Mouse (Mus musculus) thymus, postnatal 0 days (tissue): Measurements from ENCODE around the gene Hist1h3b. TPM values are rescaled to one million over a fixed set of nuclear protein-coding genes. Genes with fewer than 3 reads are reported as not detected.
"Not testable (repeated sequence)": the region's sequence is repeated elsewhere in the genome, so short reads cannot be mapped to it uniquely, and the experiment has no call there.

ENCODE experiments used
- DNase-seq: peaks from one replicate; pipeline ENCODE4 v3.0.0-alpha.2; 2015; ENCODE audit warnings: low spot score
- polyA plus RNA-seq: library from polyadenylated mRNA; unstranded; fragments of >200 nt; fragmentation: Nextera tagmentation; extraction: Ambion mirVana; gene quantifications from 2 replicates; pipeline ENCODE4 v1.2.1, GENCODE M21; 2015

Hist1h3b gene
- polyA plus RNA-seq, 1 experiment from 2014 or later: 78.0 TPM

DNA sequence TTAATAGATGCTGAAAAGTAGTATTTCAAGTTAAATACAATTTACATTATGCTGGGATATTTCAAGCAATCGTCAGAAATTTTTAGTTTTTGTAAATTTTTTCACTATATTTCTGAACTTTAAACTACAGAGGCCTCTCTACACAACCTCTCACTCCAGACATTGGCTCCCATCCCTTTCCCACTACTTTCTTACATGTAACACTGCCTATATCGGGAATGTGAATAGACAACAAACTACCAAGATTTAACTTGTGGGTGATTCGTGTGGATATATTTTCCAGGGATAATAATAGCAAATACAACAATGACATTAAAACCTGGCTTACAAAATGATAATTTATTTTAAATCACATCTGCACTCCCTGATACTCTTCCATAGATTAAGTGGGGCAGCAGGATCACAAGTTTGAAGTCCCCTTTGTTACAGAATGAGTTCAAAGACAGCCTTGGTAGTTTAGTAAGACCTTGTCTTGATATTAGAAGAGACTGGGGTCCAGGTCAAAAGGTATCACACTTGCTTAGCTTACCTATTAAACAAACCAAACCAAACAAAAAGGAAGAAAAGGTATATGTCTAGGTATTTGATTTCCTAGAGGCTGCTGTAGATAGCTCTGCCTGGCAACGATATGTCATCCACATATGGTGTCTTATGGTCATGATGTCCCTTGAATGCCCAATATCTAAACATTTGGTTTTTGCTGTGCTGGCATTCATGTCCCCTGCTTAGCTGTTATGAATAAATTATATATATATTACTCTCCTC, 1.4 kb downstream of the Hist1h3b start:
- peak; percentile 4 for DNase-seq

DNA sequence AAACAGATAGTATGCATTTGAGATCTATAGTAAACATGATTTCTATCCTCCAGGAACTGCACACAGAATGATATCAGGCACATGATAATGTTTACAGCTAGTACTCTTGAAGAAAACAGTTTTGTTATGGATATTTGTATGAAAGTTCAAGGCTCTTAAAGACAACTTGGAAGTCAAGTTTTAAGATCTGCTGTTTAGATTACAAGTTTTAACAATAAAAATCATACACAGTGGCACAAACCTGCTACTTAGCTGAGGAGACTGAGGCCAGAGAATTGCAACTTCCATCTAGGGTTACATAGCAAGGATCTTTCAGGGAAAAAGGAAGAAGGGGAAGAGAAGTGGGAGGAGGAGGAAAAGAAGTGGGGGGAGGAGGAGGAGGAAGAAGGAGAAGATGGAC, 2.9 kb downstream of the Hist1h3b start:
- no peak for DNase-seq

DNA sequence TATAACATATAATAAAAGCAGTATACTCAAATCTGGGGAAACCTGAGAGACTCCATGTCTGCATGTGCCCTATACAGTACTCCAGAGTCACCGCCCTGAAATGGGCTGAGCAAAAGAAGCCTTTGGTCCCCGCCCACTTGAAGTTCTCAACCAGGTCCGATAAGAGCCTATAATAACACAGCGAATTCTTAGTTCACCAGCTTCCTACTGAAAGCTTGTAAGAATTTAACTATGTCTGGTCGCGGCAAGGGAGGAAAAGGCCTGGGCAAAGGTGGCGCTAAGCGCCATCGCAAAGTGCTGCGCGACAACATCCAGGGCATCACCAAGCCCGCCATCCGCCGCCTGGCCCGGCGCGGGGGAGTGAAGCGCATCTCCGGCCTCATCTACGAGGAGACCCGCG, 4.7 kb downstream of the Hist1h3b start, which contains the start of gene Hist1h4b:
Gene Hist1h4b, plus strand, starts transcription at position 224 of the 400 bp plus-strand sequence.
- peak; percentile 95 for DNase-seq

DNA sequence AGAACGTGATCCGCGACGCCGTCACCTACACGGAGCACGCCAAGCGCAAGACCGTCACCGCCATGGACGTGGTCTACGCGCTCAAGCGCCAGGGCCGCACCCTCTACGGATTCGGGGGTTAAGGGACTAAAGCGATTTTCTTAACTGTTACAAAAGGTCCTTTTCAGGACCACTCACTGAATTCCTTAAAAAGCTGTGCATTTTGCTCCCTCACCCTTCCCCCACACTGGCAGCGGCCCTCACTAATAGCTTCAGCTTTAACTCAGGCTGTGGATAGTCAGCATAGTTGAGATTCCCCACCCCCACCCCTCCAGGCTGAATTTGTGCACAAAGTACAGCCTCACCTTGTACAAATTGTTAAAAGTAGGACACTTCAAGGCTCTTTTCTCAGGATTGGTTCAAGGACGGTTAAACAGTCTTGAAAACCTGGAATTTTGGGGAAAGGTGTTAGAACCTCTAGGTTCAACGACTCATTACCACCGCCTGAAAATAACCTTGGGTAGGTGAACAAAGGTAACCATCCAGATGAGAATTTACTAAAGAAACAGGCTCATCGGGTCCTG, 5.2 kb downstream of the Hist1h3b start:
- DNase-seq: peak; percentile 50

DNA sequence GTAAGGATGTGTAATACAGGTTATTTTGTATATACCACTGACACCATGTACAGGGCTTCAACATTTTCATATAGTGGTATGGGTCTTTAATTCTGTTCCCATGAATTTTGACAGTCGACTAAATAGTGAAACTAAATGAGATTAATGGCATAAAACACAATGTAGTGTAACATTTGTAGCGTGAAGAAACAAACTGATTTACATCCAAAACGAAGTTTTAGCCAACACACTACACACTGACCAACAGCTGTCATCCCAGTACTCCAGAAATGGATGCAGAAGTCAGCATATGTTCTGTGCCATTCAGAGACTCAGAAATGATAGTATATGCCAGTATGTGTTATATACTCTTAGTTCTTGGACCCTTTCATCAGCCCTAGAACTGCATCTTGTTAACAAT, 5.9 kb downstream of the Hist1h3b start:
- no peak for DNase-seq

DNA sequence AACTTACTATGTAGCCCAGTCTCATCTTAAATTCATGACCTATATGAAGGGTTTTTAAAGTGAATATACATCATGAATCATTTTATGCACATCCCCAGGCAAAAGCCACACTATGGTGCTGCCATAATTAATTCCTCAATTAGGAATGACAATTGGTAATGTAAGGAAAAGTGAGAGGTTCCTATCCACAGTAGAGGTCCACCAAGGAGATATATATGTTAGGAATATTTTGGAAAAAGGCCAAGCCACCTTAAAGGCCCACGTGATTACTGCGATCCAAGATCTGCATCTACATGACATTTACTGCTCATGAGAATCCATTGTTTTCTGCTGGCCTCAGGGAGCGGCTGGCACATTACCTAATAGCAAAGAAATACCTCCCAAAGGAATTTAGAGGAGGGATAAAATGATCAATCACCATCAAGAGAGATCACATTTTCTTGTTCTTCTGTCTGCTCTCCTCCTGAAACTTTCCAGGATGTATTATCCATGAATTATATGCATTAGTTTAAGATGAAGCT, 7.2 kb downstream of the Hist1h3b start:
- no peak for DNase-seq

DNA sequence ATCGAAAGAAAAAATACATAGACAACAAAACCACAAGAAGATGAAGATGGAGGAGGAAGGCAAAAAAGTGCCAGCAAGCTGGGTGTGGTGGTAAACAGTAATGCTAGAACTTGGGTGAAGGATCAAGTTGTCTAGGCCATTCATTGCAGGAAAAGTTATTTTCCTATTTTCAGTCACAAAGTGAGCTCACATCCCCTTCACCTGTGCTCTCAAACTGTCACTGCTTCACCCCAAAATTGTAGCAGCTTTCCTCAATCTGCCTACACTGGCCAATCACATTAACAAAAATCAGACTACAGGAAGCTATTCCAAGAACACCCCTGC, 7.8 kb downstream of the Hist1h3b start:
- no peak for DNase-seq

DNA sequence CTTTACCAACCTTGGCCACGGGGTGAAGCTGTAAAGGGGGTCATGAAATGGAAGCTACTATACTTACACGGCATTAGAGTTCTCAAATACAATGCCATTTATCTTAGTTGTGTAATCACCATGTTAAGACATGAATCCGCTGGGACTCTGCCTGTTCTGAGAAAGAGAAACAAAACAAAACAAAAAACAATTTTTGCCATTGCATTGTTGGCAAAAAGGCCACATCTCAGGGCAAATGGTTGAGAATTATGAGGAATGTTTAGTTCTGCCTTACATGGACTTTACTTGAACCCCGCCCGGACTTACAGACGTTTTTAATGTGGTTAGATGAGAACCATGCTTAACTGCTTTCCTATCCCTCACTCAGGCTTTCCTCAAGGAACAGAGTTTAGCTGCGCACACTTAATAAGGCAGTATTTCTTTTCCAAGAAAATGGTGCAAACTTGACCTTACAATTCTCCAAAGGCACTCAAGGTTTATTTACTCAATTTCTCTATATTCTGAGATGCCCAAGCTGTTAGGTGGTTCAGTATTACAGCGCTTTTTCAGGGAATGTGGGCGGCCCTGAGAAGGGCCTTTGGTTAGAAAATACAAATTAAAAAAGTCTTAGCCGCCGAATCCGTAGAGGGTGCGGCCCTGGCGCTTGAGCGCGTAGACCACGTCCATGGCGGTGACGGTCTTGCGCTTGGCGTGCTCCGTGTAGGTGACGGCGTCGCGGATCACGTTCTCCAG, 8.3 kb downstream of the Hist1h3b start:
- peak; percentile 82 for DNase-seq

DNA sequence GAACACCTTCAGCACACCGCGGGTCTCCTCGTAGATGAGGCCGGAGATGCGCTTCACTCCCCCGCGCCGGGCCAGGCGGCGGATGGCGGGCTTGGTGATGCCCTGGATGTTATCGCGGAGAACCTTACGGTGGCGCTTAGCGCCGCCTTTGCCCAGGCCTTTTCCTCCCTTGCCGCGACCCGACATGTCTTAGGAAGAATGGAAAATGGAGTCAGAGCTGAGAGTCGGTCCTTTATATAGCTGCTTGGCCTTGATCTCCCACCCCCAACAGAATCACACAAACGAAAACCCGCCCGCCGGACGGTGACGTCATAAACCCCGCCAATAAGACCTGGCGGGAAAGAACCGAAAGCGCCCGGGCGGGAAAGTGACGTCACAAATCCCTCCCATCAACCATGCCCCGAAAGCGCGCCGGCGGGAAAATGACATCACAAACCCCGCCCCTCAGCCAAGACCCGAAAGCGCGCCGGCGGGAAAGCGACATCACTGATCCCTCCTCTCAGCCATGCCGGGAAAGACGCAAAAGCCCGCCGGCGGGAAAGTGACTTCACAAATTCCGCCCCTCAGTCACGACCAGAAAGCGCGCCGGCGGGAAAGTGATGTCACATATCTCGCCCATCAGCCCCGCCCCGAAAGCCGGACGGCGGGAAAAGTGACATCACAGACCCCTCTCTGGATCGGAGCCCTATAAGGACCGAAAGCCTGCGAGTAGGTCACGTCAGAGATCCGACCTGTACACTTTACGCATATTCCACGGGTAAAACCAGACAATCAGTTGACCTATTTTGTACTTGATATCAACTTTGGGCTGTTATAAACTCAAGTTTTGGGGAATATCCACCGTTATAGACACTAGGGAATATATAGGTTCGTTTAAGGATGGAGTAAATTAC, 9.2 kb downstream of the Hist1h3b start, which contains the start of gene Hist1h4a:
Gene Hist1h4a, minus strand, starts transcription at position 259 of the 893 bp plus-strand sequence.
- peak; percentile 99 for DNase-seq

DNA sequence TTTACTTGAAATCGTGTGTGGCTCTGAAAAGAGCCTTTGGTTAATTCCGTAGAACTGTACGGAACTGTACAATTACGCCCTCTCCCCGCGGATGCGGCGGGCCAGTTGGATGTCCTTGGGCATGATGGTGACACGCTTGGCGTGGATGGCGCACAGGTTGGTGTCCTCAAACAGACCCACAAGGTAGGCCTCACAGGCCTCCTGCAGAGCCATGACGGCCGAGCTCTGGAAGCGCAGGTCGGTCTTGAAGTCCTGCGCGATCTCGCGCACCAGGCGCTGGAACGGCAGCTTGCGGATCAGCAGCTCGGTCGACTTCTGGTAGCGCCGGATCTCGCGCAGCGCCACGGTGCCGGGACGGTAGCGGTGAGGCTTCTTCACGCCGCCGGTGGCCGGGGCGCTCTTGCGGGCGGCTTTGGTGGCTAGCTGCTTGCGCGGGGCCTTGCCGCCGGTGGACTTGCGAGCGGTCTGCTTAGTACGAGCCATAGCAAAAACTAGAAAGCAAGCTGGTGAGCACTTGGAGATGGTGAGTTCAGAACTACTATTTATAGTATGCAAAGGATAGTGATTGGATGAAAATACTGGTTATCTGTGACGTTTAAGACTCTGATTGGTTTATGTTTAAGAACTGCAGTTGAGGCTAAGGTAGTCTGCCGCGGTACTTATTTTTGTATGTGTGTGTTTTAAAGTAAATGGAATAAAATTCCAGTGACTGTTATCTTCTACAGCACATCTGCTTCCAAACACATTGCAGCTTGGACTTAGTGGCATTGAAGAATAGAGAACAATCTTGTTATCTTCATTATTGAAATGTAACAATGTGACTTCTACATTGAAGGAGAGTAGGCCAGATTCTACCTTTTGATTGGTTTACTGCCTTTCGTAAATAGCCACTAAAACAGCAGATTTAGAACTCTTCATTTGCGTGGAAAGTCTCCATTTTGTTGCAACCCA, 10.1 kb downstream of the Hist1h3b start, which contains the start of gene Hist1h3a:
Gene Hist1h3a, minus strand, starts transcription at position 516 of the 951 bp plus-strand sequence.
- DNase-seq: peak; percentile 91

DNA sequence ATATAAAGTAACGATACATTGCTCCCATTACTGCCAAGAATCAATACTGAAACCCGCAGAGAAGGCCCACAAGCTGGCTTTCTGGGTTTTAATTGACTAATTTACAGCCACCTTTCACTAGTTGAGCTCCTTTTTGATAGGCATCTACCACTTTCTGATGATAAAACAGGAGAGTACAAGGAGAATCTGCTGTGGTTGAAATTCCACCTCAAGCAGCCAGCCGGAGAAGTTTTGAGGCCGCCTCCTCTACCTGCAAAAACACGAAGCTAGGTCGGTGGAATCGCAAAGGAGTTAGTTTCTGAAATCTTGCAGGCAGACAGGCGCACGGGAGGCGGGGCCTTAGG, 11.1 kb downstream of the Hist1h3b start:
- DNase-seq: no peak

DNA sequence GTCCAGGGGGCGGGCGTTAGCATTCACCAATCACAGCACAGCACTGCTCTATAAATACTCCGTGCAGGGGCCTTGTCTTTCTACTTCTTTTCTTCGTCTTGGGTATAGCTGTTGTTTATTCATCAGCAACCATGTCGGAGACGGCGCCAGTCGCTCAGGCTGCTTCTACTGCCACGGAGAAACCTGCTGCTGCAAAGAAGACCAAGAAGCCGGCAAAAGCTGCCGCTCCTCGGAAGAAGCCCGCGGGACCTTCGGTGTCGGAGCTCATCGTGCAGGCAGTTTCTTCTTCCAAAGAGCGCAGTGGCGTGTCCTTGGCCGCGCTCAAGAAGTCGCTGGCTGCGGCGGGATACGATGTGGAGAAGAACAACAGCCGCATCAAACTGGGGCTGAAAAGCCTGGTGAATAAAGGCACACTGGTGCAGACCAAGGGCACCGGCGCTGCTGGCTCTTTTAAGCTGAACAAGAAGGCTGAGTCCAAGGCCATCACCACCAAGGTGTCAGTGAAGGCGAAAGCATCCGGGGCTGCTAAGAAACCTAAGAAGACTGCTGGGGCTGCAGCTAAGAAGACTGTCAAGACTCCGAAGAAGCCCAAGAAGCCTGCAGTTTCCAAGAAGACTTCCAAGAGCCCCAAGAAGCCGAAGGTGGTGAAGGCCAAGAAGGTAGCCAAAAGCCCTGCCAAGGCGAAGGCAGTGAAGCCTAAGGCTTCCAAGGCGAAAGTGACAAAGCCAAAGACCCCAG, 11.7 kb downstream of the Hist1h3b start, which contains the start of gene Hist1h1a:
Gene Hist1h1a, plus strand, starts transcription at position 81 of the 738 bp plus-strand sequence.
- DNase-seq: peak; percentile 98

DNA sequence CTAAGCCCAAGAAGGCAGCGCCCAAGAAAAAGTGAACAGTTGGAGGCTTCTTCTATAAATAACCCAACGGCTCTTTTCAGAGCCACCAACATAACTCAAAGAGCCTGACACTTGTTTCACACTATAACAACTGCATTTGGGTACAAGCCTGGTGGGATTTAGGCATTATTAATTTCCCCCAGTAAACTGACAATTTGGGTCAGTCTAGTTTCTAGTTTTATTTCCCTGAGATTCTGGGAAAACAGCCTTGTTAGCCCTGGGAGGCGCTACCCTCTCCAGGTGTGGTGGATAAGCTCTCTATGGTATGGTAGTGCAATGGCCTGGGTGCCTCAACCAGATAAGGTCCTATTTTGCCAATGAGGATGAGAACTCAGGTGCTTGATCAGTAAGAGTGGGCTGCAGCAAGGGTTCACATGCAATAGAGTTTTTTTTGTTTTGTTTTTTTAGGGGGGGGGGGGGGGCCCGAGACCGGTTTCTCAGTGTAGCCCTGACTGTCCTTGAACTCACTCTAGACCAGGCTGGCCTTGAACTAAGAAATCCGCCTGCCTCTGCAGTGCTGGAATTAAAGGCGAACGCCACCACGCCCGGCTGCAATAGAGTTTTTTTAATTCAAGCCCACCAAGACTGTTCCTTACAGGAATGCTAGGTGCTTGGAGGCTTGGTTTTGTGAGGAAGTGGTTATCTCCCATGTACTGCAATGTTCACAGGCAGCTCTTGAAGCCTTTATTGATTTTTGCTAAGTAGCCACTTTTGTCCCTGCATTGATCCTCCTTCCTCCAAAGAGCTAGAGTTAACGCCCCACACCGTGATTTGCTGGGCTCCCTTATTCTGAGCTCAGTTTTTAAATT, 12.5 kb downstream of the Hist1h3b start:
- DNase-seq: peak; percentile 38

DNA sequence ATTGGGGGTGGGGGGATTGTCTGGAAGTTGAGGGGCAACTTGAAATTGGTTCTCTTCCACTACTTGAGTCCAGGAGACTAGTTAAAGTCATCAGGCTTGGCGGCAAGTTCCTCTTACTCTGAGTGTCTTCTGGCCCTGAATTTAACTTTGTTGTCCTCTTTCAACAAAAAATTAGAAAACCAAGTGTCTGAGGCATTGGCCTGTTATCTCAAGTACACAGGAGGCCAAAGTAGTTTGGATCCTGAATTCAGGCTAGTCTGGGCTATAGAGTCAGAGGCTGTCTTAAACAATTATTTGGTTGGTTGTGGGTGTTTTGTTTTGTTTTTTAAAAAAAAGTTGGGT, 13.1 kb downstream of the Hist1h3b start:
- no peak for DNase-seq

DNA sequence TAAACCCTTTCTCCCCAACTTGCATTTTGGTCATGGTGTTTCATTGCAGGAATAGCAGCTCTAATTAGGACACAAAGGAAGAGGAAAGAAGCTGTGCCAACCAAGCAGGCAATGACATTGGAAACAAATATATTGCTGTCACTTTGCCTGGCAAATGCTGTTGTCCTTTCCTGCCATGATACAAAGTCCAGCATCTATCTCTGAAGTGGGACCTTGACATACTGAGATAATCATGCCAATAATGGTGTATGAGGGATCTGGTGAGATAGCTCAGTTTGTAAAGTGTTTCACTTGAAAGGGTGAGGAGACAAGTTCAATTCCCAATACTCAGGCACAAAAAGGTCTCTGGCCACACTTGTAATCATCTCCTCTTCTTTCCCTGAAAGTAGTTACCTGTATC, 14.7 kb downstream of the Hist1h3b start:
- no peak for DNase-seq

DNA sequence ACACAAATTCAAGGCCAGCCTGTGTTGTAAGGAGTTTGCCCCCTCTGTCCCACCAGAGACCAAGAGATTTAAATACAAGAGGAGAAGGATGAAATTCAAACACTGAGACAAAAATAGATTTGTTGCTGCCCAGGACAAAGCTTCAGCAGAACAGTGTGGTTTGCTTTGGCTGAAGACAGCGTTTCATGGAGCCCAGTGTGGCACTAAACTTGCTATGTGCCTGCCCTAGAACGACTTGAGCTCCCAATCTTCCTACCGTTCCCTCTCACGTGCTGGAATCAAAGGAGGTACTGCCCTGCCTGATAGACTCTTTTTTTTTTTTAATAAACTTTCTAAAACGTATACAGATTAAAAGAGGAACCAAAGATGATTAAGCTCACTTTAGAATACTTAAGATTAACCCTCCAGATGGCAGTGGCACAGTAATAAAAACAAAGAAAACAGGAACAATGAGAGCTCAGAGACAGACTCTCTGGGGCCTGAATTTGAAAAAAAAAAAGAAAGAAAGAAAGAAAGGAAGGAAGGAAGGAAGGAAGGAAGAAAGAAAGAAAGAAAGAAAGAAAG, 16.8 kb downstream of the Hist1h3b start:
- DNase-seq: no peak

DNA sequence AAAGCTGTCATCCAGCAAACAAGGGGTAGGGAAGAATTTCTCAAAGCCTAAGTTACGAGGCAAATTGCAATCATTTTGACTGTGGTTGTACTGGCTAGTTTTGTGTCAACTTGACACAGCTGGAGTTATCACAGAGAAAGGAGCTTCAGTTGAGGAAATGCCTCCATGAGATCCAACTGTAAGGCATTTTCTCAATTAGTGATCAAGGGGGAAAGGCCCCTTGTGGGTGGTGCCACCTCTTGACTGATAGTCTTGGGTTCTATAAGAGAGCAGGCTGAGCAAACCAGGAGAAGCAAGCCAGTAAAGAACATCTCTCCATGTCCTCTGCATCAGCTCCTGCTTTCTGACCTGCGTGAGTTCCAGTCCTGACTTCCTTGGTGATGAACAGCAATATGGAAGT, 17.5 kb downstream of the Hist1h3b start, which contains the start of gene Trim38:
Gene Trim38, plus strand, starts transcription at position 301 of the 400 bp plus-strand sequence.
- not testable (repeated sequence) for DNase-seq
